Mouse (Mus musculus) gastrocnemius, adult 8-10 months (tissue): ENCODE data around the gene Trim42. TPM values are rescaled to one million over a fixed set of nuclear protein-coding genes. Genes with fewer than 3 reads are reported as not detected.

Experiments used
- DNase-seq, 2 experiments: peaks; one replicate each; pipeline ENCODE4 v3.0.0; 2022; ENCODE audit warnings: low spot score in 2 of 2
- total RNA-seq, 4 experiments: library from RNA; stranded (reverse); gene quantifications; 2 replicates each; pipeline ENCODE4 v1.2.4; 2022

Gene Trim42
- total RNA-seq = not detected

GRCm38 (mm10) chr9:97369591-97369990, at the start of gene Trim42:
Gene Trim42, minus strand, starts transcription at chr9:97369958.
- no peak for DNase-seq

GRCm38 (mm10) chr9:97414876-97415668, 45.3 kb upstream of the Trim42 start:
- no peak for DNase-seq

- no peak for DNase-seq
Observed at GRCm38 (mm10) chr9:97408142-97408541, 38.4 kb upstream of the Trim42 start.

GRCm38 (mm10) chr9:97356441-97356840, 13.3 kb downstream of the Trim42 start:
- DNase-seq = no peak

- no peak for DNase-seq
Observed at GRCm38 (mm10) chr9:97344767-97345297, 24.9 kb downstream of the Trim42 start.

GRCm38 (mm10) chr9:97341772-97342171, 28.0 kb downstream of the Trim42 start:
- no peak for DNase-seq

GRCm38 (mm10) chr9:97322846-97323245, 46.9 kb downstream of the Trim42 start:
- DNase-seq = no peak

- no peak for DNase-seq
Observed at GRCm38 (mm10) chr9:97322120-97322519, 47.6 kb downstream of the Trim42 start.

- DNase-seq = no peak
Observed at GRCm38 (mm10) chr9:97315421-97316055, 54.2 kb downstream of the Trim42 start.

GRCm38 (mm10) chr9:97311614-97312013, 58.1 kb downstream of the Trim42 start:
- DNase-seq = no peak

- DNase-seq = no peak
Observed at GRCm38 (mm10) chr9:97309509-97310053, 60.2 kb downstream of the Trim42 start.

- DNase-seq = no peak
Observed at GRCm38 (mm10) chr9:97307705-97308485, 61.9 kb downstream of the Trim42 start.
